Mouse (Mus musculus): ENCODE data around the gene Rpl18.

GRCm38 (mm10) chr7:45746518-45746917 is 31.3 kb downstream of the Rpl18 start:
- peak; percentile 54; the same call in 1 of the 2 replicates for TF ChIP-seq CTCF (IDR thresholded peaks at IDR 0.05; ENCODE audit: borderline replicate concordance, extremely low read depth, insufficient read depth, insufficient read length)
- no peak for TF ChIP-seq POLR2A (IDR thresholded peaks at IDR 0.05; ENCODE audit: borderline replicate concordance, extremely low read depth, insufficient read depth, insufficient read length, poor library complexity, severe bottlenecking)

Data from brain, embryonic 14.5 days (tissue).